Mouse (Mus musculus) spleen, postnatal 14 days (tissue): ENCODE data around the gene Dhfr.

Source experiments
- DNase-seq, 2 experiments: peaks; one replicate each; pipeline ENCODE4 v3.0.0; 2021 to 2022; ENCODE audit warnings: low spot score in 2 of 2

The Dhfr gene

DNA sequence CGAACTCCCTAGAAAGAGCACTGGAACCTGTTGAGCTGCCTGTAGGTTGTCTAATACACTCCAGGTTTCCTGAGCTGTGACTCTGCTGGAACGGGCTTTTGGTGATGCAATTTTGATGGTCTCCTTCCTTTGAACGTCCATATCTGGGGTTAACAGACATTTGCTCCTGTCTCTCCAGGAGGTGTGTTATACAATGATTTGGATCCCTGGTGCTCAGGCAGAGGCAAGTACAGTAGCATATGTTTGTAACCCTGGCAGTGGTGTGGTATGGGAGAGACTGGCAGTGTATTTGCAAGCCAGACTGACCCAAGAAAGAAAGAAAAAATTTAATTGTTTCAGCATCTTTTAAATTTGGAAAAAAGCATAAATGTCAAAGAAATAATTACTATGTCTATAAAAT, 32.8 kb downstream of the Dhfr start:
- DNase-seq, result no peak

DNA sequence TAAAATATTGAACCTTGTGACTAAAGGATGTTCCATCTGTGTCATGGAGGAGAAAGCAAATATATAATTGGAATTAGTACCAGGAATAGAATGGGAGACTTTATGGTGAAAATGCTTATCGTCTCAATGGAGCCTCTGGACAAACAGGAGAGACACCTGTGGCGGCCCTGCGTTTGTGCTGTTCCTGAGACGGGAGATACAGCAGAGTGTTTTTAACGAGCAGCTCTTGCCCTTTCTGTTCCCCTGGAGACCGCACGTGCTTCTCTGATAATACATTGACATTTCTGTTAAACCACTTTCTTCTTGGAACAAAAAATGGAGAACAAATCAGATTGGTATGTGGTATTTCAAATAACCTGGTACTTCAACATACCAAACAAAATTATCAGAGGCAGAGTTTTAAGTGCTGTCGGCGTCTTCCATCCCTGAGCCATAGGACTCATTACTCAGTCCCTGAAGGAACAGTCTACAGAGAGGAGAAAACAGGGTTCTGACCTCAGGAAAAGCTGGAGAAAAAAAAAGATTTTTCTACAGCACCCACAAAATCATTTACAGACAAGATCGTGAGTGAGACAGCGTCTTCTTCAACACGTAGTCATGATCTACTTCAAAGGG, 38.6 kb downstream of the Dhfr start:
- no peak for DNase-seq

DNA sequence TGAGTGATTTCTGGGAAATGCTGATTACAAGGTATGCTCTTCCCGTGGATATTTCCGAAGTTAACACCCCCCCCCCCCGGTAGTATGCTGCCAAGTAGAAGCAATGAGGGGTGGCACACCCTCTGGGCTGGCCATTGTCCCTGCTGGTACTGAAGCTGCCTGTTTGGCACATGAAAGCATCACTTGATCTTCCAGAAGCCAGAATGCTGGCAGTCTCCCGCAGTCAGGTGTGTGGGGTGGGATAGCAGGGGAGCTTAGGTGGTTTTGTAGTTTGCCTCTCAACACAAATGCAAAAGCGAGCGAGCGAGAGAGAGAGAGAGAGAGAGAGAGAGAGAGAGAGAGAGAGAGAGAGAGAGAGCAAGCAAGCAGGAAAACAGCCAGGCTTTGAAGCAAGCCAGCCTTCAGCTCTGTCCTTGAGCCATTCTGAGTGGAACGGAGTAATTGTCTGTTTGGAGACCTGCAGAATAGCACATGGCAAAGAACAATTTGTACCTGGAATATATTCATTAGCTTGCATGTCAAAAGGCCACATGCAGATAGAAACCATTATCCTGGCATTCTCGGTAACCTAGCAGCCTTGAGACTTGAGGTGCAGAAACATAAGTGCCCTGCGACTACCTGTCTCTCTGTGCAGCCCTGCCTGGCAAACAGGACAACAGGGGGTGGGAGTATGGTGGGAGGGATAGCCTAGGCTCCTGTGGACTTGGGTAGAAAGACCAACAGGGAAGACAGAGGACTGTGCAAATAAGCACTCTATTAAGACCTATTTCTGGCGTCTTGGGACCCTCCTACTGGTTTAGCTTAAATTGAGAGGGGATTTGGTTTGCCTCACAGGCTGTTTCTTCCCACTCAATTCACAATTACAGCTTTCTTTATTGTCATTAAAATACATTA, 44.2 kb downstream of the Dhfr start:
- no peak for DNase-seq

DNA sequence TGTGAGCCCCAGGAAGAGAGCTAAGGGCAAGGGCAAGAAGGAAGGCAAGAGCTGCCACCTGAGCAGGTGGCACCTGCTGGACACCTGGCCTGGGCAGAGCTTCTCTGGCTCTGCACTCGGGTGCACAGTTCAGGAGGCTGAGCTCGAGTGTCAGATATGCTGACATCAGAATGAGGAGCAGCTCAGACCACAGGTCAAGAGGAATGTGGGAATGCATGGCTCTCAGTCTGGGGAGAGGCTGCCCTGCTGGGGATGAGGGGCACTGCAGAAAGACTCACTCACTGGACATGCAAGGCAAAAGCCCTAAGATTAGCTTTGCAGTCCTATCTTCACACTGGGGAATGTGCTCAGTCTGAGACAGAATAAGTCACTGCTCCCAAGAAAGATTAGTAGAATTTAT, 47.5 kb downstream of the Dhfr start:
- no peak for DNase-seq

DNA sequence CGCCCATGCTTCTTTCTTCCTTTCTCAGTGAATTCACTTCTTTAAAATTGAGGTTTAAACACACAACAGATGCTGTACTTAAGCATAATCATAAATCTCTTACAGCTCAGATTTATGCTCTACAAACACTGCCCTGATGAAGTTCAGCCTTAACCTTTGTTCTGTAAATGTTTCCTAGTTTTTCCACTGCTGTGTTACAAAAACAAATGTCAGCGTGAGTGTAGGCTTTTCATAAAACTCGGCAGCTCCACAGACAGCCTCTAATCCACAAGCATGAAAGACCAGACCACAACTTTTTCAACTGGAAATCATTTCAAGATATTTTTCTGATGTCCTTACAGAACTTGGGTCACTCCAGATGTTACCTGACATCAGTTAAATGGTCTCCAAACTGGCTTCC, 49.0 kb downstream of the Dhfr start:
- DNase-seq, result no peak

DNA sequence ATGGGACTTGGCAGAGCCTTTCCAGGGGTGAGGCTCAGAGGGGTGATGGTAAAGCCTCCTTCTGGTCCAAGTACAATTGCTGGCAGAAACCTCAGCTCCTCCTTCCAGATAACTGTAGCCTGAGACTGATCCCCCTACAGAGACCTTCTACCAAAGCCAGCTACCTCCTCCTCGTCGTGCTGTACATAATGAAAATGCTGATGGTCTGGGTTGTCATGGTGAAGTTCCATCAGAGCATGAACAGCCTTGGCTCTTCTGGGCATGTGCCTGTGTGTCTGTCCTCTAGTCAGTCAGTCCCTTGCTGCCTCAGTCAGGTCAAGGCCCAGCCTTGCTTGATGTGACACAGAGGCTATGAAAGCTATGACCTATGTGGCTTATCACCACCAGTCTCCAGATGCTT, 56.0 kb downstream of the Dhfr start:
- DNase-seq, result no peak

DNA sequence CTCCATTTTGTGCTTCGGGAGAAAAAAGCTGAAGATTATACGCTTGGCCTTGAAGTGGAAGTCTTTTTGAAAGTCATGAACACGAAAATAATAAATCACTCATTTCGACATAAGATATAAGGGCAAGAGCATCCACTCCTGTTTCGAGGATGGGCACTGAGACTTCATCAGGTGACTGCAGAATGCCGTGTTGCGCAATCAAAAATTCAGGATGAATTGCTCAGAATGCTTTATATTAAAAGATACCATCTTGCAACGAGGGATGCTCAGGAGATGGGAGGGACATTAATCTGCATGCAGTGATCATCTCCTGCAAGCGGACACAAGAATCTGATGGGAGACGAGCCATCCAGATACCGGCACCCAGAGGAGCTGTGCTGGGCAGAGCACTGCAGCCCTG, 65.1 kb downstream of the Dhfr start:
- DNase-seq, result no peak

DNA sequence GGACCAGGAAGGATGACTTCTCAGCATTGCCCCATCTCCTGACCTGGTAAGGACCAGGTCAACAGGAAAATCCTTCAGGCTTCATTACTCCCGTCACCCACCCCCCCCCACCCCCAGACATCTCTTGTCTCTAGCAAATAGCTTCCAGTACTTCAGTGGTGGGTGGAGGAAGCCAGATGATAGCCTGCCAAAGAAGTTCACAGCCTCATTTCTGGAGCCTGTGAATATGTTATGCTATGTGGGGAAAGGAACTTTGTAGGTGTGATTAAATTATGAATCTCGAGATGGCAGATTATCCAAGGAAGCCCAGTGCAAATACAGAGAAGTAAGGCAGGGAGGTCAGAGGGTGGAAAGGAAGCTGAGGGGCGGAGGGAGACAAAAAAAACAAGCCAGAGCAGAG, 69.2 kb downstream of the Dhfr start:
- DNase-seq, result no peak

DNA sequence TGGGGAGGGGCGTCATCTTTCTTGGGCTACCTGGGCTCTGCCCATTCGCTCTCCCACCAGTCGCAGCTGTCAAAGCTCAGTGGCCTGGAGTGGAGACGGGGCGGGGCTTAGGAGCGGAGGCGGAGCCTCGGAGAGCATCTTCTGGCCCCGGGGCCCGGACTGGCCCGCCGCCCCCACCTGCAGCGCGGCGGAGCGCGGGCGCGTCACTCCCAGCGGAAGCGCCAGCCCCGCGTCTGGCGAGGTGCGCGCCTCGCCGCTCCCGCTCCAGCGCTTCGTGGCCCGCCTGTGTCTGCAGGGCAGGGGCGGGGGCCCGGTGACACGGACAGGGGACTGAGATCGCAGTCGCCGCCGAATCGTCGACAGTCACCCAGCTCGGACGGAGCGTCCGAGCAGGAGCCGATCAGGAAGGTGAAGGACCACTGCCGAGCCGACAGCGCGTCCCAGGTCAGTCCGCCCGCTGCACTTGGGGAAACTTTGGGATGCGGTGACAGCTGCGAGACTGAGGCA, 71.3 kb downstream of the Dhfr start, which contains the start of gene Ankrd34b:
TSS of gene Ankrd34b (plus strand) at position 139 of the 507 bp plus-strand sequence.
- DNase-seq, result no peak

DNA sequence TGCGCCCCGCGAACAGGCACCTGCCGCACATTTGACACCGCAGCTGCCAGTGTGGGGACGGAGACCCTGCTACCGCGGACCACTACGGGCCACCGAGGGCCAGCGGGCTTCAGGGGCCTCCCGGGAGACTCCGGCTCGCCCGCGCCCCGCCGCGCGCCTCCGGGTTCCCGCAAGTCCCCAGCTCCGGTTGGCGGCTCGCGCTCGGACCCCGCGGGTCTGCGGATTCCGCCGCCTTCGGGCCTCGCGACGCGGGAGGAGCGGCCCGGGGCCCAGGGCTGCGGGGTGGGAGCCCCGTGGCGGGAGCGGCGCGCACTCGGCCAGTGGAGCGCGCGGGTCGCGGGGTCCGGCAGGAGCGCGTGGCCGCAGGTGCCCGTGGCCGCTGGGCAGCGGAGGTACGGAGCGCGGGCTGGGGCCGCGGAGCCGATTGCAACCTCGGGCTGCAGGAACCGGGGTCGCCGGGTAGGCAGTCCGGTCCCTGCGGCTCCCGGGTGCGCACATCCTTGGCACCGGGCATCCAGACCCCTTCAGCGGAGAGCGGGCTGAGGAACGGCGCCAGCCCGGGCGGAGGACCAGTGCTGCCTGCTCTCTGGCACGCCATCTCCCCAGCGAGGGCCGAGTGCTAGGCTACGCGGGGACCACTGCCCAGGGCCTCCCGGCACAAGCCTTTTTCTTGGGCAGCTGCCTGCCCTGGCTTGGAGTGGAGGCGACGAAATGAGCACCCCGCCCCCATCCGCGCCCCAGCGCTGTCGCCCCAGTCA, 71.9 kb downstream of the Dhfr start:
- no peak for DNase-seq

DNA sequence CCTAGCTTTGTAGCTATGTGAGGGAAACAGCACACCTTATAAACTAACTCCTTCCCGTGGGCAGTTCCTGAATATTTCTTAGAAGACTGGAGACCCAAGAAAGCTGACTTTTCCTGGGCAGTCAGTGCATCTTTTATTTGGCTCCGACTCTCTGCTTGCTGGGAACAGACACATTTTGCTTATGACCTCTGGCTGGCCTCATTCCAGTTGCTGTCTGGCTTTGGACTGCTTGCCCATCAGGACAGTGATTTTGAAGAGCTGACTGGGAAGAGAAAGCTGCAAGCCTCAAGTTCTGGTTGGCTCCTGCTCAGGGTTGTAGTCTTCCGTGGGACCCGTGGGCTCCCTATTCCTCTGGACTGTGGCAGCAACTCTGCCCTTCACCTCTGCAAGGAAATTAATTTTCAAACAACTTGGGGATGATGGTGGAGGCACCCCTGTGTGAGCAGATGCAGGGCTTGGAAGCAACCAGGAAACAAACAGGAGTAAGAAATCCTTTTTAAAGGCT, 72.9 kb downstream of the Dhfr start:
- DNase-seq, result no peak
